In the genomic region with DNA sequence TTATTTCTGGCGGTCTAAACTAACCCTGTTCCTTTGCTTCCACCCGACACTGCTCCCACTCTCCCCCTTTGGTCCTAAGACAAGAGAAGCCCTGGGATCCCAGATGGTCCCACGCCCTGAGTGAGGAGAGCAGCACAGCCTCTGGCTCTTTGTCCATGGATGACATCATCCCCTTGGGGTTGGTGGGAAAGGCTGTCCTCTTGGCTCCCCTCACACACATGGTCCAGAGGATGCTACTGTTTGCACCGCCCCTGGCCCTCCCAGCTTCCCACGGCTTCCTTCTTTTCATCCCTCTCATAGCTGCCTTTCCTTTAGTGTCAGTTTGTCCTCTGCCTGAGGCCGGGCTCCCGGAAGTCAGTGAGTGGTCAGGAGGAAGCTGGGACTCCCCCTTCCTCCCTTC, we compare ENCODE assay signal across 10 mouse cellular contexts. TPM values are rescaled to one million over a fixed set of nuclear protein-coding genes. Genes with fewer than 3 reads are reported as not detected.
DNase-seq lines count a peak whose midpoint lies in the region; ATAC-seq and TF ChIP-seq lines count a peak whose summit lies in the region.
"Had no signal": no experiment of that assay in that cellular context is flagged by ENCODE, and none has a peak within 500 bp of the region (broad histone marks: within the 10 kb centered on the region; RNA-seq: fewer than 3 reads in every experiment).

No protein-coding gene starts in this region.

- H3K4me3 ChIP-seq in cerebellum, adult 2 months (replicated peaks; ENCODE audit: insufficient read depth, low read depth, low read length), result no peak overlapping the region
- no peak overlapping the region for H3K4me3 ChIP-seq in lung, postnatal 0 days (ENCODE audit: low read depth, low read length)

- TF ChIP-seq POLR2A in cerebellum, adult 2 months (IDR thresholded peaks at IDR 0.05; ENCODE audit: borderline replicate concordance, insufficient read depth, low read length), result no peak

- H3K27ac ChIP-seq in cerebellum, adult 2 months (ENCODE audit: insufficient read depth, low read length), result peak overlapping the region; percentile 7; the same call in 1 of the 2 replicates
- H3K27ac ChIP-seq in lung, postnatal 0 days (ENCODE audit: low read length), result no peak overlapping the region

- H3K36me3 ChIP-seq in lung, postnatal 0 days (ENCODE audit: insufficient read depth, low read length), result no peaks in the 10 kb centered on the region

- no peak for TF ChIP-seq EP300 in lung, postnatal 0 days (IDR thresholded peaks at IDR 0.05)

- DNase-seq in cerebellum, adult 2 months, result peak; percentile 46 to 63
- DNase-seq in cerebellum, adult 8-10 months, result no peak
- peak; percentile 31 for DNase-seq in lung, postnatal 0 days (ENCODE audit: low spot score)
- no peak for DNase-seq in lung, postnatal 25 days (ENCODE audit: low spot score)
- peak; percentile 84 to 87 for DNase-seq in heart, adult 9 months (ENCODE audit: low spot score in 2 of 2)
- peak; percentile 51 for DNase-seq in retina, postnatal 1 day
- DNase-seq in spleen, adult 12 weeks (ENCODE audit: low spot score), result no peak
- DNase-seq in left cerebral cortex, adult 18-20 months (ENCODE audit: low spot score in 2 of 2), result no peak
- DNase-seq: adrenal gland, postnatal 25 days; kidney, adult 18-20 months had no signal

- 31% methylated on average over 7 of the region's 7 CpGs for WGBS in cerebellum, adult 2 months
- 58% methylated on average over 7 of the region's 7 CpGs for WGBS in lung, postnatal 0 days

- peaks cover 53% of the 10 kb centered on the region for H3K4me1 ChIP-seq in cerebellum, adult 2 months (ENCODE audit: control insufficient read depth, insufficient read depth, low read length)
- no peaks in the 10 kb centered on the region for H3K4me1 ChIP-seq in lung, postnatal 0 days (ENCODE audit: insufficient read depth, low read depth, low read length)

- peak; percentile 83 for ATAC-seq in lung, postnatal 0 days

- H3K9me3 ChIP-seq in lung, postnatal 0 days (ENCODE audit: low read length), result no peaks in the 10 kb centered on the region

- no peaks in the 10 kb centered on the region for H3K27me3 ChIP-seq in cerebellum, adult 2 months (ENCODE audit: control insufficient read depth, insufficient read depth, low read length)
- no peaks in the 10 kb centered on the region for H3K27me3 ChIP-seq in lung, postnatal 0 days (replicated peaks; ENCODE audit: insufficient read depth, low read length)

- TF ChIP-seq CTCF in cerebellum, adult 2 months (IDR thresholded peaks at IDR 0.05; ENCODE audit: borderline replicate concordance, insufficient read depth, low read depth, low read length), result no peak
- no peak for TF ChIP-seq CTCF in lung, postnatal 0 days (IDR thresholded peaks at IDR 0.05)

- no peak overlapping the region for H3K9ac ChIP-seq in lung, postnatal 0 days (replicated peaks; ENCODE audit: low read depth)

- H3K4me2 ChIP-seq in lung, postnatal 0 days (replicated peaks; ENCODE audit: low read depth, low read length), result no peak overlapping the region

RNA-seq across cellular contexts. Expression of a gene that starts 7.3 kb away (rescaled TPM):
- polyA plus RNA-seq in cerebellum, adult 2 months (2012; rRNA removed), result 15.0 and 15.9 TPM in 2 replicates
- polyA plus RNA-seq in lung, postnatal 0 days (2015; fragmentation: Nextera tagmentation; extraction: Ambion mirVana), result 2.7 and 3.9 TPM in 2 replicates
- 100 to 1,000 TPM; 106 to 114 TPM for total RNA-seq in left cerebral cortex, adult 18-20 months (2021)

RNA-seq across cellular contexts. Expression of a gene that starts 24.4 kb away (rescaled TPM):
- polyA plus RNA-seq in cerebellum, adult 2 months (2012; rRNA removed), result 12.6 and 13.8 TPM in 2 replicates
- polyA plus RNA-seq in lung, postnatal 0 days (2015; fragmentation: Nextera tagmentation; extraction: Ambion mirVana), result 15.0 and 16.2 TPM in 2 replicates
- total RNA-seq in left cerebral cortex, adult 18-20 months (2021), result 10 to 100 TPM; 12.6 to 14.4 TPM

Comparison
In these comparisons a context has a peak if more than half of its experiments do, and no peak if none do; other contexts are left out.
1. DNase-seq: peak in cerebellum, adult 2 months (2 of 2), lung, postnatal 0 days (single experiment), heart, adult 9 months (2 of 2) and retina, postnatal 1 day (single experiment); none in cerebellum, adult 8-10 months (single experiment), lung, postnatal 25 days (single experiment), spleen, adult 12 weeks (single experiment) and left cerebral cortex, adult 18-20 months (0 of 2).